36 mouse cellular contexts compared by ENCODE assay signal in the genomic region with DNA sequence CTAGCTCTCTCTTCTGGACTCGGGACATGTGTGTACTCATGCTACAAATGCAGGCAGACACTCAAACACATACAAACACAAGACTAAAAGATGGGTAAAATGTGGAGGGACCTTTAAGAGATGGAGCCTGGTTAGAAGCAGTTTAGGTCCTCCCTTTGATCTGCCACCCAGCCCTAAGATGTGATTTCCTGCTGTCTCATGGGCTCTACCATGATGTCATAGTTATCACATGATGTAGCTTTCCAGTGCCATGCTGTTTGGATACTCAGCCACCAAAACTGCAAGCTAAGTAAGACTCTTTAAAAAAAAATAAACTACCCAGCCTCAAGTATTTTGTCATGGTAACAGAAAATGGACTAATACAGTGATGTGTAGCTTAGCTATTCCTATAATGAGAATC. TPM values are rescaled to one million over a fixed set of nuclear protein-coding genes. Genes with fewer than 3 reads are reported as not detected.
DNase-seq lines count a peak whose midpoint lies in the region; ATAC-seq and TF ChIP-seq lines count a peak whose summit lies in the region.
"Had no signal": no experiment of that assay in that cellular context is flagged by ENCODE, and none has a peak within 500 bp of the region (broad histone marks: within the 10 kb centered on the region; RNA-seq: fewer than 3 reads in every experiment).

No protein-coding gene starts in this region.

- 88% methylated on average over 1 of the region's 1 CpGs for WGBS in kidney, adult 2 months
- WGBS in macrophage (ENCODE audit: missing documents): 100% methylated on average over 1 of the region's 1 CpGs
- 92% methylated on average over 1 of the region's 1 CpGs for WGBS in forebrain, embryonic 14.5 days

- no peak for DNase-seq in kidney, adult 2 months
- DNase-seq in kidney, postnatal 25 days: no peak
- peak; percentile 71 for DNase-seq in T-cell, adult 2 months (ENCODE audit: low spot score)
- DNase-seq in forebrain, embryonic 14.5 days (ENCODE audit: low spot score): no peak
- DNase-seq in right cerebral cortex, adult 2 months (ENCODE audit: low spot score in 2 of 2): no peak
- DNase-seq in left cerebral cortex, adult 8-10 months (ENCODE audit: low spot score in 2 of 2): no peak
- no peak for DNase-seq in right cerebral cortex, postnatal 14 days
- DNase-seq: adrenal gland, postnatal 25 days; cerebellum, adult 2 months; cerebellum, postnatal 14 days; forebrain, postnatal 0 days; gastrocnemius, postnatal 10 days; heart, postnatal 10 days; kidney, adult 8-10 months; lung, postnatal 36 days; thymus, postnatal 25 days had no signal

- no peaks in the 10 kb centered on the region for H3K36me3 ChIP-seq in kidney, adult 2 months (ENCODE audit: control insufficient read depth, insufficient read depth, low read length)
- H3K36me3 ChIP-seq in macrophage (ENCODE audit: inconsistent target): no peaks in the 10 kb centered on the region
- H3K36me3 ChIP-seq in forebrain, embryonic 14.5 days (ENCODE audit: control insufficient read depth, insufficient read depth, low read length): no peaks in the 10 kb centered on the region
- H3K36me3 ChIP-seq: heart, embryonic 13.5 days; hindbrain, embryonic 10.5 days; hindbrain, embryonic 15.5 days; intestine, embryonic 15.5 days; limb, embryonic 13.5 days; lung, embryonic 15.5 days; midbrain, embryonic 12.5 days; neural tube, embryonic 15.5 days; stomach, embryonic 15.5 days had no signal

- TF ChIP-seq CTCF in kidney, adult 2 months (conservative IDR thresholded peaks at IDR 0.05; ENCODE audit: insufficient read depth, insufficient read length, low read depth, low read length): no peak

- no peaks in the 10 kb centered on the region for H3K27me3 ChIP-seq in kidney, adult 2 months (replicated peaks; ENCODE audit: control insufficient read depth, insufficient read depth, low read length)
- no peaks in the 10 kb centered on the region for H3K27me3 ChIP-seq in forebrain, embryonic 14.5 days (replicated peaks; ENCODE audit: control insufficient read depth, insufficient read depth, low read length)
- H3K27me3 ChIP-seq: heart, embryonic 13.5 days; hindbrain, embryonic 15.5 days; intestine, embryonic 15.5 days; limb, embryonic 13.5 days; lung, embryonic 15.5 days; midbrain, embryonic 12.5 days; neural tube, embryonic 15.5 days; stomach, embryonic 15.5 days had no signal

- no peak overlapping the region for H3K4me2 ChIP-seq in forebrain, embryonic 14.5 days (ENCODE audit: low read length)
- H3K4me2 ChIP-seq: heart, embryonic 13.5 days; hindbrain, embryonic 15.5 days; intestine, embryonic 15.5 days; limb, embryonic 13.5 days; liver, embryonic 11.5 days; lung, embryonic 15.5 days; midbrain, embryonic 12.5 days; neural tube, embryonic 15.5 days; stomach, embryonic 15.5 days had no signal

- H3K4me3 ChIP-seq in kidney, adult 2 months (ENCODE audit: insufficient read depth, low read depth, low read length): no peak overlapping the region
- H3K4me3 ChIP-seq in macrophage (ENCODE audit: inconsistent target): no peak overlapping the region
- H3K4me3 ChIP-seq in forebrain, embryonic 14.5 days (ENCODE audit: low read depth, low read length): no peak overlapping the region
- H3K4me3 ChIP-seq: erythroblast, embryonic 14.5 days; heart, embryonic 13.5 days; hindbrain, embryonic 10.5 days; hindbrain, embryonic 15.5 days; intestine, embryonic 15.5 days; left cerebral cortex, adult 2 months; limb, embryonic 13.5 days; lung, embryonic 15.5 days; megakaryocyte, embryonic 14.5 days; midbrain, embryonic 12.5 days; neural tube, embryonic 15.5 days; stomach, embryonic 15.5 days had no signal

- H3K9me3 ChIP-seq in forebrain, embryonic 14.5 days (replicated peaks; ENCODE audit: control insufficient read depth, low read length): no peaks in the 10 kb centered on the region
- H3K9me3 ChIP-seq: heart, embryonic 13.5 days; hindbrain, embryonic 10.5 days; hindbrain, embryonic 15.5 days; intestine, embryonic 15.5 days; limb, embryonic 13.5 days; lung, embryonic 15.5 days; megakaryocyte, embryonic 14.5 days; midbrain, embryonic 12.5 days; neural tube, embryonic 15.5 days; stomach, embryonic 15.5 days had no signal

- no peak for ATAC-seq in forebrain, embryonic 14.5 days
- ATAC-seq: forebrain, postnatal 0 days; intestine, embryonic 15.5 days had no signal

- peaks cover 8% of the 10 kb centered on the region; the same call in 1 of the 2 replicates for H3K79me2 ChIP-seq in macrophage (ENCODE audit: inconsistent target)

- H3K9ac ChIP-seq in forebrain, embryonic 14.5 days (ENCODE audit: low read length): no peak overlapping the region
- H3K9ac ChIP-seq: forebrain, postnatal 0 days; heart, embryonic 13.5 days; hindbrain, embryonic 15.5 days; intestine, embryonic 15.5 days; limb, embryonic 13.5 days; lung, embryonic 15.5 days; midbrain, embryonic 12.5 days; neural tube, embryonic 15.5 days; stomach, embryonic 15.5 days had no signal

- H3K27ac ChIP-seq in kidney, adult 2 months (ENCODE audit: insufficient read depth, low read depth, low read length): peak overlapping the region; percentile 27; the same call in 1 of the 2 replicates
- peak overlapping the region; percentile 85 for H3K27ac ChIP-seq in macrophage
- H3K27ac ChIP-seq in forebrain, embryonic 14.5 days (ENCODE audit: low read depth, low read length): no peak overlapping the region
- H3K27ac ChIP-seq: heart, embryonic 13.5 days; hindbrain, embryonic 10.5 days; hindbrain, embryonic 15.5 days; intestine, embryonic 15.5 days; kidney, postnatal 0 days; left cerebral cortex, adult 2 months; limb, embryonic 13.5 days; lung, embryonic 15.5 days; midbrain, embryonic 12.5 days; neural tube, embryonic 15.5 days; stomach, embryonic 15.5 days had no signal

- no peak for TF ChIP-seq POLR2A in kidney, adult 2 months (IDR thresholded peaks at IDR 0.05; ENCODE audit: low read depth, low read length)

- peaks cover 3% of the 10 kb centered on the region; the same call in 1 of the 2 replicates for H3K4me1 ChIP-seq in kidney, adult 2 months (ENCODE audit: control insufficient read depth, insufficient read depth, low read length)
- H3K4me1 ChIP-seq in forebrain, embryonic 14.5 days (ENCODE audit: control insufficient read depth, insufficient read depth, low read length): no peaks in the 10 kb centered on the region
- H3K4me1 ChIP-seq: heart, embryonic 13.5 days; hindbrain, embryonic 10.5 days; hindbrain, embryonic 15.5 days; intestine, embryonic 15.5 days; limb, embryonic 13.5 days; lung, embryonic 15.5 days; midbrain, embryonic 12.5 days; neural tube, embryonic 15.5 days; stomach, embryonic 15.5 days had no signal

RNA-seq across cellular contexts. Expression of a gene that starts 20.0 kb away (rescaled TPM):
- polyA plus RNA-seq in kidney, adult 2 months (2012; rRNA removed): 1.7 and 2.4 TPM in 2 replicates
- total RNA-seq in macrophage (2018; cell fraction: chromatin; rRNA removed): 1 to 10 TPM in 10 of 26 experiments, under 1 TPM in 3, not detected in 13; 0.74 to 3.1 (median 1.2) TPM
- total RNA-seq in macrophage (2018; cell fraction: cytosol; rRNA removed): 10 to 100 TPM in 8 of 26 experiments, 1 to 10 TPM in 18; 1.1 to 16.8 (median 5.2) TPM
- 10 to 100 TPM in 4 of 26 experiments, 1 to 10 TPM in 17, under 1 TPM in 2, not detected in 3; 0.75 to 12.7 (median 3.5) TPM for total RNA-seq in macrophage (2018; cell fraction: nucleus; rRNA removed)
- 1.2 to 5.3 TPM (median 2.4 TPM) in 3 replicates for polyA plus RNA-seq in macrophage (2018)
- polyA plus RNA-seq in forebrain, embryonic 14.5 days (2014; fragmentation: Nextera tagmentation; extraction: Ambion mirVana): not detected in 2 replicates
- total RNA-seq in left cerebral cortex, adult 8-10 months (2022): under 1 TPM in 1 of 4 experiments, not detected in 3; 0.53 TPM
- total RNA-seq: ES-E14; forebrain, postnatal 0 days; gastrocnemius, postnatal 10 days; heart, postnatal 10 days; left cerebral cortex, adult 2 months; left cerebral cortex, postnatal 36 days; midbrain, postnatal 0 days had no signal
- polyA plus RNA-seq: brain, embryonic 14.5 days; erythroblast, embryonic 14.5 days; forebrain, embryonic 11.5 days; forebrain, postnatal 0 days; hindbrain, embryonic 10.5 days; hindbrain, embryonic 15.5 days; midbrain, embryonic 12.5 days; midbrain, postnatal 0 days had no signal

RNA-seq across cellular contexts. Expression of a gene that starts 28.4 kb away (rescaled TPM):
- 1.7 and 2.4 TPM in 2 replicates for polyA plus RNA-seq in kidney, adult 2 months (2012; rRNA removed)
- total RNA-seq in macrophage (2018; cell fraction: chromatin; rRNA removed): 10 to 100 TPM in 8 of 26 experiments, 1 to 10 TPM in 16, under 1 TPM in 2; 0.58 to 21.9 (median 5.1) TPM
- 1 to 10 TPM in 21 of 26 experiments, under 1 TPM in 5; 0.61 to 5.6 (median 3.6) TPM for total RNA-seq in macrophage (2018; cell fraction: cytosol; rRNA removed)
- total RNA-seq in macrophage (2018; cell fraction: nucleus; rRNA removed): 10 to 100 TPM in 7 of 26 experiments, 1 to 10 TPM in 14, under 1 TPM in 3, not detected in 2; 0.64 to 16.7 (median 3.8) TPM
- 3.6 to 4.3 TPM (median 3.6 TPM) in 3 replicates for polyA plus RNA-seq in macrophage (2018)
- polyA plus RNA-seq in forebrain, embryonic 14.5 days (2014; fragmentation: Nextera tagmentation; extraction: Ambion mirVana): 14.9 and 16.2 TPM in 2 replicates
- total RNA-seq in left cerebral cortex, adult 8-10 months (2022): 10 to 100 TPM; 16.7 to 20.5 (median 20.0) TPM

RNA-seq across cellular contexts. Expression of a gene that starts 52.2 kb away (rescaled TPM):
- 3.7 and 4.7 TPM in 2 replicates for polyA plus RNA-seq in kidney, adult 2 months (2012; rRNA removed)
- 100 to 1,000 TPM; 107 to 236 (median 170) TPM for total RNA-seq in macrophage (2018; cell fraction: chromatin; rRNA removed)
- total RNA-seq in macrophage (2018; cell fraction: cytosol; rRNA removed): 10 to 100 TPM; 37.8 to 63.8 (median 49.3) TPM
- 100 to 1,000 TPM in 13 of 26 experiments, 10 to 100 TPM in 13; 58.5 to 165 (median 99.2) TPM for total RNA-seq in macrophage (2018; cell fraction: nucleus; rRNA removed)
- polyA plus RNA-seq in macrophage (2018): 27.9 to 38.0 TPM (median 32.0 TPM) in 3 replicates
- polyA plus RNA-seq in forebrain, embryonic 14.5 days (2014; fragmentation: Nextera tagmentation; extraction: Ambion mirVana): 50.3 and 62.7 TPM in 2 replicates
- 100 to 1,000 TPM; 123 to 128 (median 125) TPM for total RNA-seq in left cerebral cortex, adult 8-10 months (2022)
